Mouse (Mus musculus): ENCODE data around the gene 4930518I15Rik.

GRCm38 (mm10) chr2:156884396-156885211 lies 26.9 kb upstream of the 4930518I15Rik start:
- TF ChIP-seq CTCF (IDR thresholded peaks at IDR 0.05; ENCODE audit: insufficient read depth, low read depth, low read length) = no peak
- TF ChIP-seq POLR2A (IDR thresholded peaks at IDR 0.05; ENCODE audit: insufficient read depth, low read depth, low read length) = no peak

Data from olfactory bulb, adult 2 months (tissue).